8 mouse cellular contexts compared by ENCODE assay signal in the genomic region with DNA sequence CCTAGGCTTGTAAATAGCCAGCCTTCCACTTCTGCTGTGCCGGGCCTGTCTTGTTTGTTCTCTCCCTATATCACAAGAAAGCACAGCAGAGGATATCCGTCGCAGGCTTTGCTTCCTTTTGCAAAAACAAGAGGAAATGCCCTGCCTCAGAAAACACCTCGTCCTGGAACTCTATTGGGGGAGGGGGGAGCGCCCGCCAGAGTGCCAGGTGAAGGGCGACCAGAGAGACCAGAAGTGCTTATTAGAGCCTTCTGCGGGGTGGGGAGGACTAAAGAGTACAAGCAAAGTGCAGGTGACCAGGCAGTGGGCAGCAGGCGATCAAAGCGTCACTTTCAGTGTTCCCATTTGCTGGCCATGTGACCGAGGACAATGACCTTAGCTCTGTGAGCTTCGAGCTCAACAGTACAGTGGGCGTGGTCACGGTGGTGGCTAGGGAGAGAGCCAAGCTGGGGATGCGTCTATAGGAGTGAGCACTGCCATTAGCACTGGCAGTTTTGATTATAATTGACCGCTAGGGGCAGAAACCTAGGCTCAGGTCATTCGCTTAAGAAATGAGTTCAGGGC. TPM values are rescaled to one million over a fixed set of nuclear protein-coding genes. Genes with fewer than 3 reads are reported as not detected.
DNase-seq lines count a peak whose midpoint lies in the region; ATAC-seq lines count a peak whose summit lies in the region.

No protein-coding gene starts in this region.

- H3K36me3 ChIP-seq in hindbrain, embryonic 16.5 days (ENCODE audit: control insufficient read depth, insufficient read depth, low read length): peaks cover 6% of the 10 kb centered on the region; the same call in 1 of the 2 replicates
- no peaks in the 10 kb centered on the region for H3K36me3 ChIP-seq in liver, embryonic 11.5 days (ENCODE audit: control insufficient read depth, insufficient read depth, low read length)

- no peak overlapping the region for H3K4me3 ChIP-seq in hindbrain, embryonic 16.5 days (ENCODE audit: low read length)
- H3K4me3 ChIP-seq in liver, embryonic 11.5 days (ENCODE audit: low read depth, low read length): no peak overlapping the region

- no peak overlapping the region for H3K9ac ChIP-seq in hindbrain, embryonic 16.5 days (ENCODE audit: low read depth, low read length)
- no peak overlapping the region for H3K9ac ChIP-seq in liver, embryonic 11.5 days (ENCODE audit: low read depth, low read length)

- H3K27ac ChIP-seq in hindbrain, embryonic 16.5 days (ENCODE audit: low read depth, low read length): peak overlapping the region; percentile 45; the same call in 1 of the 2 replicates
- H3K27ac ChIP-seq in liver, embryonic 11.5 days (ENCODE audit: low read depth, low read length): peak overlapping the region; percentile 77

- no peaks in the 10 kb centered on the region for H3K27me3 ChIP-seq in hindbrain, embryonic 16.5 days (replicated peaks; ENCODE audit: control insufficient read depth, insufficient read depth, low read length)
- H3K27me3 ChIP-seq in liver, embryonic 11.5 days (replicated peaks; ENCODE audit: control insufficient read depth, insufficient read depth, low read length): no peaks in the 10 kb centered on the region

- no peak for ATAC-seq in hindbrain, embryonic 16.5 days
- peak; percentile 76 for ATAC-seq in liver, embryonic 11.5 days (replicated peaks; ENCODE audit: low FRiP score)

- WGBS in hindbrain, embryonic 16.5 days: 25% methylated on average over 17 of the region's 17 CpGs
- 7% methylated on average over 17 of the region's 17 CpGs for WGBS in liver, embryonic 11.5 days

- no peaks in the 10 kb centered on the region for H3K9me3 ChIP-seq in hindbrain, embryonic 16.5 days (ENCODE audit: control insufficient read depth, low read length)
- no peaks in the 10 kb centered on the region for H3K9me3 ChIP-seq in liver, embryonic 11.5 days (ENCODE audit: control insufficient read depth, low read length)

- H3K4me1 ChIP-seq in hindbrain, embryonic 16.5 days (ENCODE audit: control insufficient read depth, insufficient read depth, low read depth, low read length): no peaks in the 10 kb centered on the region
- peaks cover 12% of the 10 kb centered on the region for H3K4me1 ChIP-seq in liver, embryonic 11.5 days (replicated peaks; ENCODE audit: control insufficient read depth, insufficient read depth, low read length)

- no peak overlapping the region for H3K4me2 ChIP-seq in hindbrain, embryonic 16.5 days (ENCODE audit: low read length)
- H3K4me2 ChIP-seq in liver, embryonic 11.5 days: peak overlapping the region; percentile 40

- DNase-seq in urinary bladder, postnatal 25 days (ENCODE audit: low spot score): peak; percentile 11
- DNase-seq in urinary bladder, postnatal 4 days (ENCODE audit: low spot score in 2 of 2): no peak
- DNase-seq in gastrocnemius, adult 18-20 months (ENCODE audit: low spot score): peak; percentile 30
- peak; percentile 63 for DNase-seq in liver, embryonic 11.5 days (ENCODE audit: low spot score)
- DNase-seq in monocyte, adult 2 months (ENCODE audit: low read depth in 1 of 2, low spot score in 2 of 2): peak; percentile 40 to 43
- peak; percentile 70 for DNase-seq in thymus, postnatal 0 days (ENCODE audit: low spot score)
- DNase-seq in frontal cortex, postnatal 14 days (ENCODE audit: low spot score in 2 of 2): no peak

RNA-seq across cellular contexts. Expression of a gene that starts 45.8 kb away (rescaled TPM):
- total RNA-seq in gastrocnemius, adult 18-20 months (2021): under 1 TPM; 0.26 to 0.78 TPM
- 13.2 and 13.6 TPM in 2 replicates for polyA plus RNA-seq in hindbrain, embryonic 16.5 days (2015; fragmentation: Nextera tagmentation; extraction: Ambion mirVana)
- 1.9 and 2.7 TPM in 2 replicates for polyA plus RNA-seq in liver, embryonic 11.5 days (2014; fragmentation: Nextera tagmentation; extraction: Ambion mirVana)
- 1.4 and 1.8 TPM in 2 replicates for polyA plus RNA-seq in thymus, postnatal 0 days (2015; fragmentation: Nextera tagmentation; extraction: Ambion mirVana)

Comparison
In these comparisons a context has a peak if more than half of its experiments do, and no peak if none do; other contexts are left out.
1. DNase-seq: peak in urinary bladder, postnatal 25 days (single experiment), gastrocnemius, adult 18-20 months (single experiment), liver, embryonic 11.5 days (single experiment), monocyte, adult 2 months (2 of 2) and thymus, postnatal 0 days (single experiment); none in urinary bladder, postnatal 4 days (0 of 2) and frontal cortex, postnatal 14 days (0 of 2).